Mouse (Mus musculus): ENCODE measurements around the gene Cd300lg.

DNA sequence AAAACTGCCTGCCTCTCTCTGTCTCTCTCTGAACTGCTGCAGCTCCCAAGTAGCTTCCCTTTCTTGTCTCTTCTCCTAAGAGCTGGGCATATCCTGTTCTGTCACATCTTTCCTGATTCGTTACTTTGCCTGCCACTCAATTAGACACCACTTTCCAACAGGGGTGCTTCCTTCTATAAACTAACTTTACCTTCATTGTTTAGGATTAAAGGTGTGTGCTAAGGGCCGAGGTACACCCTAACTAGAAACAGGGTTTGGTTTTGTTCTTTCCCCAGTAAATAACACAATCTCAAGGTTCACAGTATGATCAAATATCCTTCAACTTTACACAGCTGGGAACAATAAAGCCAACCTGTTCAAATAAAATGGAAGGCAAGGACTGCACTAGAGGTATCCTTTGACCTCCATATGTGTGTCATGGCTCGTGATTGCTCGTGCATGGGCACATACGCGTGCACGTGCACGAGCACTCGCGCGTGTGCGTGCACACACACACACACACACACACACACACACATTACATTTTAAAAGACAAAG lies 8.2 kb upstream of the Cd300lg start:
- TF ChIP-seq POLR2A (IDR thresholded peaks at IDR 0.05; ENCODE audit: borderline replicate concordance, extremely low read depth, low read depth, low read length): no peak
- TF ChIP-seq CTCF (IDR thresholded peaks at IDR 0.05; ENCODE audit: insufficient read depth, low read length): no peak

All from lung, adult 2 months (tissue).